24 mouse cellular contexts compared by ENCODE assay signal in the genomic region with DNA sequence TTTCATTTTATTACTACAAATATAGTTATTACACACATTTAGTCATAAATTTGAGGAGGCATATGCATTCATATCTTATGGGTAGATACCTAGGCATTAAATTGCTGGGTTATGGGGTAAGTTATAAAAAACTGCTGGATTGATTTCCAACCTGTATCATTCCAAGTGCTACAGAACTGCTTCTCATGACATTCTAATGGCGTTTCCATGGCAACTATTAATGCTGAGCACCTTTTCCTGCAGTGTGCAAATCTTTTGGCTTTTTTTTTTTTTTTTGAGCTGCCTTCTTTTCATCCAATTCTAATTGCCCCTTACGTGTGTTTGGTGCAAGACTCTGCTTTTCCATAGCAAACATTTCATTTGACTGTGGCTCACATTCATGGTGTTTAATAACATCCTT. TPM values are rescaled to one million over a fixed set of nuclear protein-coding genes. Genes with fewer than 3 reads are reported as not detected.
A peak's percentile ranks its signal among the peaks of the same experiment; 100 is the strongest.
DNase-seq lines count a peak whose midpoint lies in the region; ATAC-seq and TF ChIP-seq lines count a peak whose summit lies in the region.
"Had no signal": no experiment of that assay in that cellular context is flagged by ENCODE, and none has a peak within 500 bp of the region (broad histone marks: within the 10 kb centered on the region; RNA-seq: fewer than 3 reads in every experiment).

No protein-coding gene starts in this region.

- no peak for ATAC-seq in heart, embryonic 13.5 days (ENCODE audit: extremely low read depth, insufficient number of reproducible peaks, low FRiP score, low TSS enrichment)
- ATAC-seq in kidney, postnatal 0 days (replicated peaks; ENCODE audit: low FRiP score, low read depth) = no peak
- peak; percentile 58; the same call in 1 of the 2 replicates for ATAC-seq in midbrain, embryonic 15.5 days (replicated peaks)
- no peak for ATAC-seq in intestine, postnatal 0 days
- ATAC-seq: inflammation-experienced regulatory T-cells, adult 6 months had no signal

- no peak overlapping the region for H3K4me2 ChIP-seq in heart, embryonic 13.5 days
- H3K4me2 ChIP-seq in kidney, postnatal 0 days (ENCODE audit: low read length) = no peak overlapping the region
- H3K4me2 ChIP-seq in midbrain, embryonic 15.5 days = no peak overlapping the region
- H3K4me2 ChIP-seq in intestine, postnatal 0 days (replicated peaks; ENCODE audit: low read depth) = no peak overlapping the region
- H3K4me2 ChIP-seq: embryonic facial prominence, embryonic 13.5 days; limb, embryonic 12.5 days; liver, embryonic 13.5 days; lung, embryonic 14.5 days had no signal

- no peaks in the 10 kb centered on the region for H3K9me3 ChIP-seq in heart, embryonic 13.5 days
- H3K9me3 ChIP-seq in kidney, postnatal 0 days (replicated peaks; ENCODE audit: low read length) = no peaks in the 10 kb centered on the region
- no peaks in the 10 kb centered on the region for H3K9me3 ChIP-seq in midbrain, embryonic 15.5 days
- H3K9me3 ChIP-seq in intestine, postnatal 0 days (ENCODE audit: control insufficient read depth) = no peaks in the 10 kb centered on the region
- H3K9me3 ChIP-seq: embryonic facial prominence, embryonic 13.5 days; hindbrain, embryonic 10.5 days; limb, embryonic 12.5 days; liver, embryonic 13.5 days had no signal

- no peaks in the 10 kb centered on the region for H3K27me3 ChIP-seq in heart, embryonic 13.5 days (replicated peaks)
- no peaks in the 10 kb centered on the region for H3K27me3 ChIP-seq in kidney, postnatal 0 days (ENCODE audit: insufficient read depth, low read length)
- no peaks in the 10 kb centered on the region for H3K27me3 ChIP-seq in kidney, adult 2 months (replicated peaks; ENCODE audit: control insufficient read depth, insufficient read depth, low read length)
- H3K27me3 ChIP-seq in midbrain, embryonic 15.5 days (replicated peaks) = no peaks in the 10 kb centered on the region
- H3K27me3 ChIP-seq in intestine, postnatal 0 days (replicated peaks; ENCODE audit: control insufficient read depth, insufficient read depth, low read length) = no peaks in the 10 kb centered on the region
- H3K27me3 ChIP-seq: embryonic facial prominence, embryonic 13.5 days; limb, embryonic 12.5 days; liver, embryonic 13.5 days had no signal

- no peaks in the 10 kb centered on the region for H3K36me3 ChIP-seq in heart, embryonic 13.5 days
- H3K36me3 ChIP-seq in kidney, postnatal 0 days (ENCODE audit: insufficient read depth, low read length) = no peaks in the 10 kb centered on the region
- no peaks in the 10 kb centered on the region for H3K36me3 ChIP-seq in kidney, adult 2 months (ENCODE audit: control insufficient read depth, insufficient read depth, low read length)
- no peaks in the 10 kb centered on the region for H3K36me3 ChIP-seq in midbrain, embryonic 15.5 days (replicated peaks)
- no peaks in the 10 kb centered on the region for H3K36me3 ChIP-seq in intestine, postnatal 0 days (ENCODE audit: control insufficient read depth, insufficient read depth)
- H3K36me3 ChIP-seq: embryonic facial prominence, embryonic 13.5 days; hindbrain, embryonic 10.5 days; limb, embryonic 12.5 days; liver, embryonic 13.5 days had no signal

- peaks cover 22% of the 10 kb centered on the region for H3K4me1 ChIP-seq in heart, embryonic 13.5 days
- H3K4me1 ChIP-seq in kidney, postnatal 0 days (replicated peaks; ENCODE audit: insufficient read depth, low read length) = no peaks in the 10 kb centered on the region
- no peaks in the 10 kb centered on the region for H3K4me1 ChIP-seq in kidney, adult 2 months (ENCODE audit: control insufficient read depth, insufficient read depth, low read length)
- H3K4me1 ChIP-seq in midbrain, embryonic 15.5 days = peaks cover 11% of the 10 kb centered on the region; the same call in 1 of the 2 replicates
- no peaks in the 10 kb centered on the region for H3K4me1 ChIP-seq in intestine, postnatal 0 days (replicated peaks; ENCODE audit: control insufficient read depth, insufficient read depth, low read length)

- 73% methylated on average over 2 of the region's 2 CpGs for WGBS in heart, embryonic 13.5 days
- WGBS in kidney, postnatal 0 days = 87% methylated on average over 2 of the region's 2 CpGs
- WGBS in kidney, adult 2 months = 84% methylated on average over 2 of the region's 2 CpGs
- WGBS in midbrain, embryonic 15.5 days = 31% methylated on average over 2 of the region's 2 CpGs
- 77% methylated on average over 2 of the region's 2 CpGs for WGBS in intestine, postnatal 0 days

- no peak for DNase-seq in heart, adult 18-20 months
- DNase-seq in kidney, postnatal 0 days (ENCODE audit: low spot score) = no peak
- DNase-seq in kidney, adult 2 months = no peak
- DNase-seq in brain, embryonic 14.5 days (ENCODE audit: low read depth) = peak; percentile 61
- DNase-seq: adrenal gland, adult 2 months; cerebellum, adult 2 months; cerebellum, postnatal 36 days; embryo, embryonic 11 days; liver, embryonic 13.5 days; lung, embryonic 14.5 days; retina, postnatal 1 day; right cerebral cortex, postnatal 25 days; spleen, adult 18-20 months had no signal

- no peak overlapping the region for H3K4me3 ChIP-seq in heart, embryonic 13.5 days
- no peak overlapping the region for H3K4me3 ChIP-seq in kidney, postnatal 0 days (replicated peaks; ENCODE audit: low read depth, low read length)
- no peak overlapping the region for H3K4me3 ChIP-seq in kidney, adult 2 months (ENCODE audit: insufficient read depth, low read depth, low read length)
- no peak overlapping the region for H3K4me3 ChIP-seq in midbrain, embryonic 15.5 days
- H3K4me3 ChIP-seq in intestine, postnatal 0 days (ENCODE audit: low read depth, low read length) = no peak overlapping the region
- H3K4me3 ChIP-seq: embryonic facial prominence, embryonic 13.5 days; erythroblast, embryonic 14.5 days; hindbrain, embryonic 10.5 days; limb, embryonic 12.5 days; liver, embryonic 13.5 days had no signal

- TF ChIP-seq POLR2A in kidney, adult 2 months (IDR thresholded peaks at IDR 0.05; ENCODE audit: low read depth, low read length) = no peak
- no peak for TF ChIP-seq POLR2A in brain, embryonic 14.5 days (IDR thresholded peaks at IDR 0.05; ENCODE audit: borderline replicate concordance, extremely low read depth, insufficient read depth, insufficient read length, poor library complexity, severe bottlenecking)

- peak overlapping the region; percentile 49; the same call in 1 of the 2 replicates for H3K27ac ChIP-seq in heart, embryonic 13.5 days (replicated peaks)
- H3K27ac ChIP-seq in kidney, postnatal 0 days = peak overlapping the region; percentile 42; the same call in 1 of the 2 replicates
- H3K27ac ChIP-seq in kidney, adult 2 months (ENCODE audit: insufficient read depth, low read depth, low read length) = no peak overlapping the region
- H3K27ac ChIP-seq in midbrain, embryonic 15.5 days = 0 out of 2 replicates have a peak overlapping the region, but pooled peaks have one; percentile 28
- H3K27ac ChIP-seq in intestine, postnatal 0 days (ENCODE audit: low read depth, low read length) = no peak overlapping the region
- H3K27ac ChIP-seq: embryonic facial prominence, embryonic 13.5 days; hindbrain, embryonic 10.5 days; liver, embryonic 13.5 days had no signal

- H3K9ac ChIP-seq in heart, embryonic 13.5 days = no peak overlapping the region
- no peak overlapping the region for H3K9ac ChIP-seq in kidney, postnatal 0 days (ENCODE audit: low read depth, low read length)
- no peak overlapping the region for H3K9ac ChIP-seq in midbrain, embryonic 15.5 days
- H3K9ac ChIP-seq in intestine, postnatal 0 days (ENCODE audit: low read depth, low read length) = no peak overlapping the region
- H3K9ac ChIP-seq: embryonic facial prominence, embryonic 13.5 days; limb, embryonic 12.5 days; liver, embryonic 13.5 days; lung, embryonic 14.5 days had no signal

- TF ChIP-seq CTCF in kidney, postnatal 0 days (IDR thresholded peaks at IDR 0.05; ENCODE audit: low read depth) = no peak
- TF ChIP-seq CTCF in kidney, adult 2 months (conservative IDR thresholded peaks at IDR 0.05; ENCODE audit: insufficient read depth, insufficient read length, low read depth, low read length) = no peak
- TF ChIP-seq CTCF in brain, embryonic 14.5 days (IDR thresholded peaks at IDR 0.05; ENCODE audit: borderline replicate concordance, extremely low read depth, insufficient read depth, insufficient read length) = no peak
- TF ChIP-seq CTCF in intestine, postnatal 0 days (IDR thresholded peaks at IDR 0.05; ENCODE audit: low read depth) = no peak

RNA-seq across cellular contexts. Expression of a gene that starts 22.1 kb away (rescaled TPM):
- 4.8 and 5.3 TPM in 2 replicates for polyA plus RNA-seq in heart, embryonic 13.5 days (2015; fragmentation: Nextera tagmentation; extraction: Ambion mirVana)
- total RNA-seq in heart, adult 18-20 months (2021) = 1 to 10 TPM; 1.0 to 2.9 TPM
- 6.0 and 6.2 TPM in 2 replicates for polyA plus RNA-seq in kidney, postnatal 0 days (2015; fragmentation: Nextera tagmentation; extraction: Ambion mirVana)
- 9.6 and 14.2 TPM in 2 replicates for polyA plus RNA-seq in kidney, adult 2 months (2012; rRNA removed)
- polyA plus RNA-seq in brain, embryonic 14.5 days (2012; rRNA removed) = 4.6 and 6.3 TPM in 2 replicates
- 4.0 and 5.4 TPM in 2 replicates for polyA plus RNA-seq in midbrain, embryonic 15.5 days (2015; fragmentation: Nextera tagmentation; extraction: Ambion mirVana)
- 9.5 and 10.2 TPM in 2 replicates for polyA plus RNA-seq in intestine, postnatal 0 days (2015; fragmentation: Nextera tagmentation; extraction: Ambion mirVana)

RNA-seq across cellular contexts. Expression of a gene that starts 25.8 kb away (rescaled TPM):
- 24.2 and 24.7 TPM in 2 replicates for polyA plus RNA-seq in heart, embryonic 13.5 days (2015; fragmentation: Nextera tagmentation; extraction: Ambion mirVana)
- 10 to 100 TPM; 48.1 to 54.5 TPM for total RNA-seq in heart, adult 18-20 months (2021)
- 6.5 and 8.1 TPM in 2 replicates for polyA plus RNA-seq in kidney, postnatal 0 days (2015; fragmentation: Nextera tagmentation; extraction: Ambion mirVana)
- 2.9 and 3.6 TPM in 2 replicates for polyA plus RNA-seq in kidney, adult 2 months (2012; rRNA removed)
- 15.5 and 22.8 TPM in 2 replicates for polyA plus RNA-seq in brain, embryonic 14.5 days (2012; rRNA removed)
- 11.3 and 12.2 TPM in 2 replicates for polyA plus RNA-seq in midbrain, embryonic 15.5 days (2015; fragmentation: Nextera tagmentation; extraction: Ambion mirVana)
- 4.0 and 4.5 TPM in 2 replicates for polyA plus RNA-seq in intestine, postnatal 0 days (2015; fragmentation: Nextera tagmentation; extraction: Ambion mirVana)

RNA-seq across cellular contexts. Expression of a gene that starts 49.9 kb away (rescaled TPM):
- polyA plus RNA-seq in heart, embryonic 13.5 days (2015; fragmentation: Nextera tagmentation; extraction: Ambion mirVana) = 0.09 and 0.14 TPM in 2 replicates
- under 1 TPM in 1 of 2 experiments, not detected in 1; 0.13 TPM for total RNA-seq in heart, adult 18-20 months (2021)
- 0.18 and 0.26 TPM in 2 replicates for polyA plus RNA-seq in kidney, postnatal 0 days (2015; fragmentation: Nextera tagmentation; extraction: Ambion mirVana)
- 0.05 and 0.11 TPM in 2 replicates for polyA plus RNA-seq in kidney, adult 2 months (2012; rRNA removed)
- polyA plus RNA-seq in brain, embryonic 14.5 days (2012; rRNA removed) = 0.29 and 0.30 TPM in 2 replicates
- 0.18 and 0.23 TPM in 2 replicates for polyA plus RNA-seq in midbrain, embryonic 15.5 days (2015; fragmentation: Nextera tagmentation; extraction: Ambion mirVana)
- 0.05 and 0.16 TPM in 2 replicates for polyA plus RNA-seq in intestine, postnatal 0 days (2015; fragmentation: Nextera tagmentation; extraction: Ambion mirVana)
- total RNA-seq: megakaryocyte, adult 5-6 weeks; MEL; monocyte, adult 5-6 weeks had no signal
- polyA plus RNA-seq: erythroblast, embryonic 14.5 days; liver, embryonic 13.5 days had no signal

Comparison
In these comparisons a context has a peak if more than half of its experiments do, and no peak if none do; other contexts are left out.
1. H3K27ac ChIP-seq: peak in heart, embryonic 13.5 days (single experiment), kidney, postnatal 0 days (single experiment) and midbrain, embryonic 15.5 days (single experiment); none in kidney, adult 2 months (single experiment) and intestine, postnatal 0 days (single experiment).